Mouse (Mus musculus) CH12.LX (cell line): ENCODE measurements around the gene Aco2. TPM values are rescaled to one million over a fixed set of nuclear protein-coding genes. Genes with fewer than 3 reads are reported as not detected.

Source experiments
- polyA plus RNA-seq: library from polyadenylated mRNA; unstranded; fragments of >175 nt; gene quantifications from 2 replicates; pipeline ENCODE4 v1.2.1, GENCODE M21; 2012; ENCODE audit warnings: low read depth; ENCODE audit not compliant: insufficient read length
- total RNA-seq, 2 experiments: library from RNA; depleted of rRNA; stranded (reverse); fragments of 300-350 nt in 1 of 2; fragments of >200 nt in 1 of 2; gene quantifications; 2 replicates each; pipeline ENCODE4 v1.2.3; 2012 to 2014

The Aco2 gene
- total and polyA plus RNA-seq, 3 experiments, result 150 to 205 (median 190) TPM

Other genes with a start within 250 kb of the Aco2 start
- 29.7 and 40.8 TPM in 2 replicates for gene L3mbtl2, start 208.4 kb upstream of the Aco2 start, total RNA-seq (2012; rRNA removed)
- gene L3mbtl2, start 208.4 kb upstream of the Aco2 start, total RNA-seq (2014; rRNA removed), result 26.4 and 29.2 TPM in 2 replicates
- gene L3mbtl2, start 208.4 kb upstream of the Aco2 start, polyA plus RNA-seq, result 37.3 and 40.0 TPM in 2 replicates
- gene Chadl, start 175.0 kb upstream of the Aco2 start, total RNA-seq (2012; rRNA removed), result 0.17 and 0.21 TPM in 2 replicates
- gene Chadl, start 175.0 kb upstream of the Aco2 start, total RNA-seq (2014; rRNA removed), result not detected in 2 replicates
- gene Chadl, start 175.0 kb upstream of the Aco2 start, polyA plus RNA-seq, result 0.40 and 0.51 TPM in 2 replicates
- gene Zc3h7b, start 127.3 kb upstream of the Aco2 start, total RNA-seq (2012; rRNA removed), result 19.7 and 20.4 TPM in 2 replicates
- 7.9 and 8.4 TPM in 2 replicates for gene Zc3h7b, start 127.3 kb upstream of the Aco2 start, total RNA-seq (2014; rRNA removed)
- 37.2 and 43.1 TPM in 2 replicates for gene Zc3h7b, start 127.3 kb upstream of the Aco2 start, polyA plus RNA-seq
- gene Rangap1, start 126.8 kb upstream of the Aco2 start, total RNA-seq (2012; rRNA removed), result 180 and 227 TPM in 2 replicates
- gene Rangap1, start 126.8 kb upstream of the Aco2 start, total RNA-seq (2014; rRNA removed), result 128 and 130 TPM in 2 replicates
- 207 and 213 TPM in 2 replicates for gene Rangap1, start 126.8 kb upstream of the Aco2 start, polyA plus RNA-seq
- gene Tef, start 69.9 kb upstream of the Aco2 start, total RNA-seq (2012; rRNA removed), result 12.8 and 14.9 TPM in 2 replicates
- 14.4 and 14.7 TPM in 2 replicates for gene Tef, start 69.9 kb upstream of the Aco2 start, total RNA-seq (2014; rRNA removed)
- gene Tef, start 69.9 kb upstream of the Aco2 start, polyA plus RNA-seq, result 15.8 and 17.2 TPM in 2 replicates
- gene Tob2, start 13.5 kb upstream of the Aco2 start, total RNA-seq (2012; rRNA removed), result 21.8 and 25.3 TPM in 2 replicates
- gene Tob2, start 13.5 kb upstream of the Aco2 start, total RNA-seq (2014; rRNA removed), result 5.0 and 5.6 TPM in 2 replicates
- 18.9 and 22.0 TPM in 2 replicates for gene Tob2, start 13.5 kb upstream of the Aco2 start, polyA plus RNA-seq
- 86.3 and 126 TPM in 2 replicates for gene Phf5a, start 398 bp upstream of the Aco2 start, total RNA-seq (2012; rRNA removed)
- gene Phf5a, start 398 bp upstream of the Aco2 start, total RNA-seq (2014; rRNA removed), result 116 and 137 TPM in 2 replicates
- 177 and 228 TPM in 2 replicates for gene Phf5a, start 398 bp upstream of the Aco2 start, polyA plus RNA-seq
- 59.3 and 64.9 TPM in 2 replicates for gene Polr3h, start 53.9 kb downstream of the Aco2 start, total RNA-seq (2012; rRNA removed)
- 40.5 and 40.7 TPM in 2 replicates for gene Polr3h, start 53.9 kb downstream of the Aco2 start, total RNA-seq (2014; rRNA removed)
- gene Polr3h, start 53.9 kb downstream of the Aco2 start, polyA plus RNA-seq, result 153 and 224 TPM in 2 replicates
- 0.08 and 0.13 TPM in 2 replicates for gene Csdc2, start 64.5 kb downstream of the Aco2 start, total RNA-seq (2012; rRNA removed)
- not detected in 2 replicates for gene Csdc2, start 64.5 kb downstream of the Aco2 start, total RNA-seq (2014; rRNA removed)
- 0.43 and 0.45 TPM in 2 replicates for gene Csdc2, start 64.5 kb downstream of the Aco2 start, polyA plus RNA-seq
- gene Pmm1, start 88.6 kb downstream of the Aco2 start, total RNA-seq (2012; rRNA removed), result 120 and 128 TPM in 2 replicates
- 48.3 and 51.8 TPM in 2 replicates for gene Pmm1, start 88.6 kb downstream of the Aco2 start, total RNA-seq (2014; rRNA removed)
- gene Pmm1, start 88.6 kb downstream of the Aco2 start, polyA plus RNA-seq, result 140 and 153 TPM in 2 replicates
- gene 1700029P11Rik, start 108.2 kb downstream of the Aco2 start, total RNA-seq (2012; rRNA removed), result not detected in 2 replicates
- not detected in 2 replicates for gene 1700029P11Rik, start 108.2 kb downstream of the Aco2 start, total RNA-seq (2014; rRNA removed)
- not detected in 2 replicates for gene 1700029P11Rik, start 108.2 kb downstream of the Aco2 start, polyA plus RNA-seq
- gene Xrcc6, start 115.5 kb downstream of the Aco2 start, total RNA-seq (2012; rRNA removed), result 67.3 and 80.0 TPM in 2 replicates
- 79.5 and 83.5 TPM in 2 replicates for gene Xrcc6, start 115.5 kb downstream of the Aco2 start, total RNA-seq (2014; rRNA removed)
- 80.8 and 94.0 TPM in 2 replicates for gene Xrcc6, start 115.5 kb downstream of the Aco2 start, polyA plus RNA-seq
- 10.9 and 11.3 TPM in 2 replicates for gene Desi1, start 161.6 kb downstream of the Aco2 start, total RNA-seq (2012; rRNA removed)
- gene Desi1, start 161.6 kb downstream of the Aco2 start, total RNA-seq (2014; rRNA removed), result 7.6 and 10.0 TPM in 2 replicates
- 39.2 and 47.3 TPM in 2 replicates for gene Desi1, start 161.6 kb downstream of the Aco2 start, polyA plus RNA-seq
- gene Snu13, start 175.3 kb downstream of the Aco2 start, total RNA-seq (2012; rRNA removed), result 167 and 225 TPM in 2 replicates
- gene Snu13, start 175.3 kb downstream of the Aco2 start, total RNA-seq (2014; rRNA removed), result 558 and 575 TPM in 2 replicates
- 433 and 587 TPM in 2 replicates for gene Snu13, start 175.3 kb downstream of the Aco2 start, polyA plus RNA-seq
- gene 4930407I10Rik, start 186.8 kb downstream of the Aco2 start, total RNA-seq (2012; rRNA removed), result 0.04 TPM in 2 replicates
- not detected in 2 replicates for gene 4930407I10Rik, start 186.8 kb downstream of the Aco2 start, total RNA-seq (2014; rRNA removed)
- not detected in 2 replicates for gene 4930407I10Rik, start 186.8 kb downstream of the Aco2 start, polyA plus RNA-seq
- gene Mei1, start 197.7 kb downstream of the Aco2 start, total RNA-seq (2012; rRNA removed), result 0.04 TPM in 1 of 2 replicates, not detected in the other
- gene Mei1, start 197.7 kb downstream of the Aco2 start, total RNA-seq (2014; rRNA removed), result not detected in 2 replicates
- gene Mei1, start 197.7 kb downstream of the Aco2 start, polyA plus RNA-seq, result not detected in 2 replicates